Mouse (Mus musculus): ENCODE results near the gene Higd1a.
A peak's percentile ranks its signal among the peaks of the same experiment; 100 is the strongest.

Higd1a gene

DNA sequence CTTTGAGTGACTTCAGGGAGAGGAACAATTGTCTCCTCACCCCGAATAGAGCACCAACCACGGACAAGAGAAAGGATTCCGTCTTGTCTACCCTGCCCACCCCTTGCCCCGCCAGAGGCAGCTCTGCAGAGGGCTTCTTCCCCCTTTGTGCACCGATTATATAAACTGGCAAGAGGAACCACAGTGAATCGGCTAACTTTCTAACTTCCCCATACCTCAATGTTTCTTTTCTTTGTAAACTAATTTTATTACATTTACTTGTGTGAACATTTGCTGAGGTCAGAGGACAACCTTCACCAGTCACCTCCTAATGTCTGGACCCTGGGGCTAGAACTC, at the start of gene Higd1a:
TSS of gene Higd1a (minus strand) at position 210 of the 336 bp plus-strand sequence.
- no peak for DNase-seq

DNA sequence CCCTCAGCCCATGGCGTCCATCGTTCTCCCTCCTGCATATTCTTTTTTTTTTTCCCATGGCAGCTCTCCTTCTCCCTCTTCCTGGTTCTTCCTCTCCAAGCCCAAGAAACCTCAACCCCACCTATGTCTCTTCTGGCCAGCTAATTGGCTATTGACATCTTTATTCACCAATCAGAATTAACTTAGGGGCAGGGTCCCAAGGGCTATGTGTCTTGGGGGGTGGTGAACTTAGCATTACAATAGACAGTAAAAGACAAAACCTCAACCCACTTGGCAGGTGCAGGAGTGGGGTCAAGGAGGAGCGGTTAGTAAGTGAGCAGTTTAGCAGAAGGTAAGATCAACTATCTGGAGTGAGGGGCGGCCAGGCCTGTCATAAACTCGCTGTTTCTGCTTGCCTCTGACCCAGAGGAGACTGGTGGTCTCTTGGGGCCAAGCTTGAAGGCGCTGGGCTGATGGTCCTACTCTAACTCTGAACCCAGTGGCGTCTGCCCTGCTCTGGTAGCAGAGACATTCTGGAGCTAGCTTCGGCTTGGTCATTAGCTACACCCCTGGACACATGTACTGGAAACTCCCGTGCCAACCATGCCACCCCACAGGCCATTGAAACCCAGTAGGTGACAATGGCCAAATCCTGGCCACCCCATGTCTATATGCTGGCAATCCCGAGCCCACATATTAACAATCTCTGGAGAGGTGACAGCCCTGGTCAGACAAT, 49.4 kb upstream of the Higd1a start:
- no peak for DNase-seq

DNA sequence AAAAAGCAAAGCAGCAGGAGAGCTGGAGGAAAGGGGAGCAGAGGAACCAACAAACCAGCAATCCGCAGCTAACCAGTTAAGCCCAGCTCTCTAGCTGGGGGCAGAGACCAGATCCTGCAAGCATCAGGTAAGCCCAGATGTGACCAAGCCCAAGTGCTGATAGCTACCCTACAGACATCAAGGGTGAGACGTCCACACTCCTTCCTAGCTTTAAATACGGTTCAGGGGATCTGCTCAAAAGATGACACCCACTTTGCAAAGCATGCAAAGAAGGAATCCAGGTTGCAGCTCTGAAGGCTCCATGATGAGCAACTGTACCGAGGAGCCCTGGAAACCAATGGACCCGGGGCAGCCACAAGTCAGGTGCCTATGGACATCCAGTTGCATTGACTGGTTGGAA, 48.3 kb upstream of the Higd1a start:
- no peak for DNase-seq

DNA sequence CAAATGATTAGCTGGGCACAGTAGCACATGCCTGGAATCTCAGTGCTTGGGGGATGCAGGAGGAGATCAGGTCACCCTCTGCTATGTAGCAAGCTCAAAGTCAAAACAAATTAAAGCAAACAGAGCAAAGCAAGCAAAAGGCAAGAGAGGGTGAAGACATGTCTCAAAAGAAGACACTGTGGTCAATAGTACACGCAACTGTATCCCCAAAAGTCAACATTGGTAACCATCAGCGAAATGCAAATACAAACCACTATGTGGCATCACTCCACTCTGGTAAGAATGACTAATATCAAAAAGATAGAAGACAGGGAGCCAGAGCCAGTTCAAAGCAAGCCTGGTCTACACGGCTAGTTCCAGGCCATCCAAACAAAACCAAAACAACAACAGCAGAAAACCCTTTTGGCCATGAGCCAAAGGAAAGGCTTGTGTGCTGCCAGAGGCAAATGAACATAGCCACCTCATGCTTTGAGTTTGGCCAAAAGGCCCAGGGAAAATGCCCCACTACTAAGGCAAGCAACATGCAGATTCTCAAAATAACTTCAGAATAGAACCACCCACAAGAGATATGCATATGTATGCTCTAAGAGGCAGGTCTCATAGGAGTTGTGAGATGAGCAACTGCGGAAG, 47.5 kb upstream of the Higd1a start:
- DNase-seq, result no peak

DNA sequence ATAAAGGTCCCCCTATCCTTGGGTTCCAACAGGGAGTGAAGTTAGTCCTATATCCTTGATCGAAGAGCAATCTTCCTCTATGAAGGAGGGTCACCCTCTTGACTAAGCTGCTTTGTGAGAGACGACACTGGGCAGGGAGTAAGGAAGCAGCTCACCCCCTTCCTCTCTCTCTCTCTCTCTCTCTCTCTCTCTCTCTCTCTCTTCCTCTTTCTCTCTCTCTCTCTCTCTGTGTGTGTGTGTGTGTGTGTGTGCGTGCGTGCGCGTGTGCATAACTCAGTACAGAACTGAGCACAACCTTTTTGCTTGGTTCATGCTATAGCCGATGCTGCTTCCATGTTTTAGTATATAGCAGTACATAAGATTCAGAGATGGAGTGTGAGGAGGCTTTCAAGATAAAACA, 46.8 kb upstream of the Higd1a start:
- no peak for DNase-seq

DNA sequence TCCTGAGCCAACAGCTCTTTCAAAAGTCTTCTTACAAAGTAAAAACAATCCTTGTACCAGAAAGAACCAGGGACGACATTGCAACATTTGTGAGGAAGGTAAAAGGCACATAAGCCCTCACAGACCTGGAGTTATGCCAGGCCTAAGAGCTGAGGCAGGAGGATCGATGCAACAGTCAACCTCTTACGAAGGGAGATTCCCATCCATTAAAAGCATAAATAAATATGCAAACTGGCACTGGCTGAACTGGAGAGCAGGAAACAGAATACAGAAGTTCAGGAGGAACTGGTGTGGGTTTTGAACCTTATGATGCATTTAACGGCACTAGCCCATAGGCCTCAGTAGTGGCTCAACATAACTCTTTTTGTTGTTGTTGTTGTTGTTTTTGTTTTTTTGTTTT, 46.2 kb upstream of the Higd1a start:
- no peak for DNase-seq

DNA sequence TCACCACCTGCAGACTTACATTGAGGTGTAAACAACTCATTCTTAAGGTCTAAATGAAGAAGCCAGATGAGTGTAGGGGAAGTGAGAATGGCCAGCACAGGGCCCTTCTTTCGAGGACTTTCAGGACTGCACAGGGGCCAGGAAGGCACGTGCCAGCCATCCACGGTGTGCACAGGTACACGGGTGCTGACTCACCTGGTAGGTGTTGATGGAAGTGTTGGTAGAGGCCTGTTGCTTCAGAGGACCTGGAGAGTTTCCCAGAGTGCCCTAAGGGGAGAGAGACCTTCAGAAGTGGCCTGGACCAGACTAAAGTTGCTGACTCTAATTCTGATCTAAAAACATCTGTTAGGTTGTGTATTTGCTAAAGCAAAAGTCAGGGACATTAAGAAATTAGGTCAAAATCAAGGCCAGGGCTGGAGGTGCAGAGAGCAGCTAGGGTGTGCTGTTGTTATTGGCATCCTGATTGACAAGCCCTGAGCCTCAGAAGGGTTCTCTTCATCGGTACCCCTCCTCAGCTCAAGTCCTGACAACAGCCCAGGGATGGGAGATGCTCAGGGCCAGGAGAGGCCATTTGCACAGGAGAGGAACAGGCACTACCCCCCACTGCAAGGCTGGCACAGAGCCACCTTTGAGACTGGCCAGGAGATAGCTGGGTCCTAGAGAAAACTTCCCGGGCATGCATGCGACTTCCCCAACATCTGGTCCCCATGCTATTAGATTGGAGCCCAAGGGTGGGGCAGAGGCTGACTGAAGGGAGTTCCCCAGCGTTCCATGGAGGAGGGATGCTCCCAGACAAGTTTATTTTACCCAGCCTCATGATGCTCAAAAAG, 45.5 kb upstream of the Higd1a start:
- no peak for DNase-seq

DNA sequence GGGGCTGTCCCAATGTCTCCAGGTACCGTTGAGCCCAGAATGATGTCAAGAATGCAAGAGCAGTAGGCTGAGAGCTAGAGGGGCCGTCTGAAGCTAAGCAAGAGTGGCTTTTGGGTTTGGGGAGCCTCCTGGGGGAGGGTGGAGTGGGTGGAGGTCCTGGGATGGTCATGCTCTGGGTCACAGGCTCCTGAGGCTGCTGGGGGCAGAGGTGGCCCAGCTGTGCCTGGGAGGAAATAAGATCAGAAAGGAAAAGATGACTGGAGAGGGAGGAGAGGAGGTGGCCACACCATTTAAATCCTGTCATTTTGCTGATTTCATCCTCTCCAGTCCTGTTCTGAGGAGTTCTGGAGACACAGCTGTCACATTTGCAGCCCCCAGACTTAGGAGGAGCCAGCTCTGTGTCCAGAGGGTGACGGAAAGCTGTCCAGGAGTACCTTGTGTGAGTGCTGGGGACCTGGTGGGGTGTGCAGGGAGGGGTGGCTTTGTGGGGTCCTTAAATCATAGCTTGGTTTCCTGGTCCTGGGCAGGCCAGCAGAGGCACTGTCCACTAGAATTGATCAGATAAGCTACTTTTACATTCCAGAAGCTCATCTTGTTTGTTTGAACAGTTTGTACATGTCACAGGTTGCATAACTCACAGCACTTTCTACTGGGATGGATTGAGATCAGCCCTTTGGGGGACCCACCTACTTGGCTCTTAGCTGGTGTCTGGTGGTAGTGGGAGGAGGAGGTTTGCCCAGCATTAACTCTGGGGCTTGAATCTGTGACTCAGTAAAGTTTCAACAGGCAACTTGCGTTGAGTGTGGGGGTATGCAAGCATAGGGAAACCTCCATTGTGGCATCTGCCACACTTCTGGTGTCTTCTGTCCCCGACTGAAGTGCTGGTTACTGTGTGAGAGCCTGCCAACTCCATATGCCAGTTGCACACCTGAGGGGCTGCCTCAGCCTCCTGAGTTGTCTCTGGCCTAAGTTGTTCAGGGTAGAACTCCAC, 43.8 kb upstream of the Higd1a start:
- no peak for DNase-seq

DNA sequence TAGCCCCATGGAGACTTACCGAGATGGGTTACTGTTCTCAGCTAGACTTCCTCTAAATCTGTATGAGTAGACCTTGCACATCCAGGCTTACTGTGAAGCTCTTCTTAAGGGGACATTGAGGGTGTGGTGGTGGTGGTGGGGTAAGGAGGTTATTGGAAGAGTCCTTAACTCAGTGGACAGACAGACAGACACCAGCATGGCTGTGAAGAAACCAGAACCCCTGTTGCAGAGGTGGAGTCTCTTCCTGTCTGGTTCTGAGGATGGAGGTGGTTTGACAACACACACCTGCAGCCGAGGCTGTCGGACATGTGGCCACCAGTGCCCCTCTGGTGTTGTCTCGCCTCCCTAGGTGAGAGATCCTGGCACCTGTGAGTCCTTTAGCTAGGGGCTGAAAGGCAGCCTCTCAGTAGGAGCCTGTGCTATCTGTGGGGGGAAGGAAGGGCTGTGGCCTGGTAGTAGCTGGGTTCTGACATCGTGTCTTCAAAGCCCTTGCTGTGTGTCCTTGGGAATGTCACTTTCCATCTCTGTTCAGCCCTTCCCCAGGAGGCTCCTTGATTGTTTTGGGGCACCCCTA, 42.2 kb upstream of the Higd1a start:
- no peak for DNase-seq

DNA sequence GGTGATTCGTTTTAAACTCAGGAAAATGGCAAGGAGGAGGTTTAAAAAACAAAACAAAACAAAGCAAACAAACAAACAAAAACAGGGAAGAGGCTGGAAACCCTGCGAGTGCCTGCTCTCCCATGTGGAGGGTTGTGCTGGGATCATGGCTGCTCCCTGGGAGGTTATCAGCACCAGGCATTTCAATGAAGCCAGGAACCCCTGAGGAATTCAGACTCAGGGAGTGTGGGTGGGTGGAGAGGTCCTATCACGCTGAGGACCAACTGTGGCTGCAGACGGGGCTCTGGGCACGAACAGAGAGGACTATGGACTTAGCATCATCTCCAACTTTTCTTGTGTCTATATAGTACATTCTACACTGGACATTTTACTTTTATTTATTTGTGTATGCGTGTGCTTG, 41.1 kb upstream of the Higd1a start:
- no peak for DNase-seq

DNA sequence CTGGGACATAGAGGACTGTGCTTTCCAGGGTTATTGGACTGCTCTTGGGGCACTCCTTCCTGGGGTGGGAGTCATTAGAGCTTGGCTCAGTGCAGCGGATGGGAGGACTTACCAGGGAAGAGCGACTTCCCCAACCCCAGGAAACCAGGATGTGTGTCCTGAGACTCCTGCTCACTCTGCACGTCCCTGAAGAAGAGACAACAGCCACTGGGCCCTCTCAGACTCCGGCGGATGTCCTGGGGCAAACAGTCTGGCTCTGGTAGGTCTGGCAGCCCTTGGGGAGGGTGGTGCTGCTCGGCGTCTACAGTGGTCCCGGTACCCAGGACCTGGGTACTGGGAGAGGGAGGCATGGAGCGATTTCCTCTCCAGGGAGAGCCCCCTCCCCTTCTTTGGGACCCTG, 40.1 kb upstream of the Higd1a start, which contains the start of gene Ackr2:
TSS of gene Ackr2 (plus strand) at position 111 of the 400 bp plus-strand sequence.
- no peak for DNase-seq

DNA sequence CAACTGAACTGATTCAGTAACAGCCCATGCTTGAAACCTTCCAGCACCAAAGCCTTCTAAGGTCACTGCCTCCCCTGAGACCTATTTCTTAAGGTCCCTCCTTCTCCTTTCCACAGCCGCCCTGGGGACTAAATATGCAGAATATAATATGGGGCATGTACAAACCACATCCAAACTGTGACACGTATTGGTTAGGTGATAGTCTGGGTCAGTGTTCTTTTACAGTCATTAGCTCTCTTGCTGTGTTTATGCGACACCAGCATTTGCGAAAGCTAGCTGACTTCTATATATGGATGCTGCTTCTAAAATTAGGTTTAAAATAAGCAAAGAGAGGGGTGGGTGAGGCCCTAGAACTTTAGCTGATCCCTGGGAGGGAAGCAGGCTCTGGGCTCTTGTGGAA, 38.7 kb upstream of the Higd1a start:
- DNase-seq, result no peak

DNA sequence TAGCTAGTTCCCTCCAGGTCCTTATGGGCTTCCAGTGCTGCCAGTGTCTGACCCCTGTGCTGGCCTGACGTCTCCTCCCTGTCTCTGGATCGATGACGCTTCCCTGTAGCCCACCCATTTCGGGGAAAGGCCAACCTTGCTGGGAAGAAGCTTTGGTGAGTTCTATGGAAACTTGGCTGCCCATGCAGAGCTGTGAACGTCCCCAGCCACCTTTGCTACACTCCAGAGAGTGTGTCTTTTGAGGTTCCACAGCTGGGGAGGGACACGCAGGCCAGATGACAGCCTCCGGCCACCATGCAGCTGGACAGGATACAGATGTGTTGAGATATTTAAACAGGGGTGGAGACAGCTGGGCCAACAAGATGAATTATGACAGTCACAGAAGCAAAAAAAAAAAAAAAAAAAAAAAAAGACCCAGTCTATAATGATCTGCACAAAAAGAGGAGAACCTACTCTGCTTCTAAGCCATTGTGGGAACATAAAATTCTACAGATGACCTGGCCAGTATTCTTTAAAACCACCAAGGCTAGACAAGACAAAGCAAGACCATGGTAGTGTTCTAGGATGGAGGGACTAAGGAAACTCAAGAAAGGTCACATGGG, 37.3 kb upstream of the Higd1a start:
- DNase-seq, result no peak

DNA sequence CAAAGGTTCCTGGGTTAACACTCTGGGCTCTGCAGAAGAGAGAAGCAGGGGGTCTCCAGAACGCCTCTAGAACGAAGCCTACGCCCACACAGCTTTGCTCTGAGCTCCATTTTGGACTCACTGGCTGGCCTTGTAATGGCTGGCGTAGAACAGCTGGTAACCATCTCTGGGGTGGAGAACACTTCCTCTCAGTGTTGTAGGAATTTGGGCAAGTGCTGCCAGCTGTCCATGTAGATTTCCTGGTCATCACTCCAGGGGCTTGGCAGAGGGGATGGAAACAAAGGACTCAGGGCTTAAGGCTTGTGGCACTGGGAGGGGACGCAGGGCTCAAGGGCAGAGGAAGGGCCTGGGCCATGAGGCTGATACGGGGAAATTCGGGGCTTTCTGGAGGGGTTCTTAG, 36.3 kb upstream of the Higd1a start:
- DNase-seq, result no peak

DNA sequence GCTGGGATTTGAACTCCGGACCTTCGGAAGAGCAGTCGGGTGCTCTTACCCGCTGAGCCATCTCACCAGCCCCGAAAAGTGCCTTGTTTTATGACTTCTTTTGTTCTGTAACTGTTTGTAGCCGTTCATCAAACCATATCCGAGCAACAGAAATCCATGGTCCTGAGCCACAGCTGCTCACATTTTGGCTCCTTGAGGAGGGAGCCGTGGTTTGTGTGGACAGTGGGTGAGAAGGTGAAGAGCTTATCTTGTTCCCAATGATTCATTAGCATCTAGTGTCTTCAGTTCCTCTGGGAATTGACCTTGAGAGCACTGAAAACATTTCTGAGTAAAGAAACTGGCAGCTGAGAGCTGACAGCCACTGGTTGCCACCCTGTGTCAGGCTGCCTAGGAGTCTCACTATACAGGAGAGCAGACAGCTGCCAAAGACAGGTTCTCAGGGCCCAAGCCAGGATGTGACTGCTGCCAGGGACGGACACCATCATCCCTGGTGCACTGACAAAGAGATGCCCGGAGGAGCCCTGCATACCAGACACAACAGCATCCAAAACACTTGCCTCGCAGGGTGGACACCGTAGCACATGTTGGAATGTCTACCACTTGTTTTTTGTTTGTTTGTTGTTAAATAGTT, 34.0 kb upstream of the Higd1a start:
- DNase-seq, result no peak

DNA sequence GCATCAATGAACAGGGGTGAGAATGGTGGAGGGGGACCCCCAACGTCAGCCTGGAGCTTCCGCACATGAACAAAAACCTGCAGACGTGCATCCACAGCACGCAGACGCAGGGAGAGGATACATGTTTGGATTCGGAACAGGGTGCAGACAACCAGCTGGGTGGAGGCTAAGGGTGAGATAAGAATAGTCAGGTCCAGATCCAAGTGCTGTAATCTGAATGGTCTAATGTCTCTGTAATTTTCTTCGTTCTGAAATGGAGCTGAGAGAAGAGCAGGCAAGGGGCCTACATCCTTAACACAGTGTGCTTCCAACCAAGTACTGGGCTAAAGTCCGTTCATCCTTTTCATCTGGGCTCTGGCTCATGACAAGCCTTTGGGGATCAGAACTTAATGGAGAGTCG, 33.1 kb upstream of the Higd1a start:
- DNase-seq, result no peak

DNA sequence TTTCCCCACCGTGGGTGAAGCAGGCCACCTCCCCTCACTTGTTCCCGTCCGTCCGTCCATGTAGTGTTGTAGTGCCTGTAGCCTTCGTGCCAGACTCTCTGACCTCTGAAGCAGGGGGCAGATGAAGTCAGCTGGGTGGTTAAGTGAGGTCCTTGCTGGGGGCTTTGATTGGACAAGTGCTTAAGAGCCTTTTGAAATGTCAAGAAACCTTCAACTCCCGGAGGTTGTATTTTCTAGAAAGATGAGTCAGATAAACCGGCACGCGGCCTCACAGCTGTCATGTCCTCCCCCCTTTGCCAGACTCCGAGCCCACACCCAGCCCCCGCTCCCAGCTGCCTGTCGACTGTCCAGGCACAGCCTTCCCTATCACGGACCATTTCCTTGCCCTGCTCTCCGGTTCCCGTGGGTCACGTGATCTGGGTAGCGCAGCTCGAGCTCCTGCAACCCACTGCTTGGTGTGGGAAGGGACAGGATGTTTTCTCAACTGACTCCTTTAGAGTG, 32.3 kb upstream of the Higd1a start:
- DNase-seq, result peak; percentile 60

DNA sequence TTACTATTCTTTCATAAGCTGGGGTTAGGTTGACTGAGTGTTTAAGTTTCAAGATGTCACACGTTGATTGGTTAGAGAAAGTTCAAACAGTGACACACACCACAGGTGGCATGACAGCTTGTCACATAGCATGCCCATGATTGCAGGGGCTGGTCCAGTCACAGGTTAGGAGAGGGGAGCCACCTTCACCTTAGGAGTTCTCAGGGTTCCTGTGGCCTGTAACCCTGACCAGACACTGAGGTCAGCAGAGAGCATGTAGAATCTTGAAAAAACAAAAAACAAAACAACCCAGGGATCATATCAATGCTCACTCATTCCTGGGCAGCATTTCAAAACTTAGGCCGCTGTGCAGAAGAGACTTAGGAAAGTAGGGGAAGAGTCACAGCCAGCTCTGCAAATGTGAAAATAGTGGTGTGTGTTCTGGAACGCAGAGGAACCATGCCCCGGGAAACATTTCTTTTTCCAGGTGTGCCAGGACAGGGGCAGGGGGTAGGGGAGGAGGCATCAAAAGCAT, 31.8 kb upstream of the Higd1a start:
- no peak for DNase-seq

DNA sequence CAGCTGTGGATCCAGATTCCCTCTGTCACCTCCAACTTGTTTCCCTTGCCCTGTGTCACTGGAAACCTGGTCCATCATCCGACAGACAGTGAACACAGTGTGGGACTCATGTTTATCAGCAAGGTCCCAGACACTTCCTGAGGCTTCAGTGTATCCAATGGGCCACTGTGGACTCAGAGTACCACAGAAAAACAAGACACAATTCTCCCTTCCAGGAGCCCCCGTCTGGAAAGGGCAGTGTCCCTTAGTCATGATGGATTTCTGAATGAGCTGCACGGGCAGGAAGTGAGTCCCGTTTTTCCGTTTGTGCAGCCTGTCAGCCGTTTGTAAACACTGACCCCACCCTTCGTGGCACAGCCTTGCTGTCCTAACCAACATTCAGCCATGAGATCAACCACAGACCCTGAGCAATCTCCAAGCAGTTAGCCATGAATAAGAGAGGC, 23.9 kb upstream of the Higd1a start:
- DNase-seq, result no peak

DNA sequence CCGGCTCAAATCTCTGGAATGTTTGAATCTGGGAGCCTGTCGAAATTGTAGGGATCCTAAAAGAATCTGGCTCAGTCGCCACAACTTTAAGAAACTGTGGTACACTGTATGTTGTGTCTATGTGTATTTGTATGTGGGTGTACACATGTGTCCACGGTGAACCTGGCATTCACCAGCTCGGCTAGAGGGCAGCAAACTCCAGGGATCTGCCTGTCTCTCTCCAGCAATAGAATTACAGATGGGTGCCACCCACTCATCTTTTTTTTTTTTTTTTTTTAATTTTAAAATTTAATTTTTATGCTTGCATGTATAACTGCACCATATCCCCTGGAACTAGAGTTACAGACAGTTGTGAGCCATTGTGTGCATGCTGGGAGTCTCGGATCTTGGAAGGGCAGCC, 23.1 kb upstream of the Higd1a start:
- DNase-seq, result no peak

DNA sequence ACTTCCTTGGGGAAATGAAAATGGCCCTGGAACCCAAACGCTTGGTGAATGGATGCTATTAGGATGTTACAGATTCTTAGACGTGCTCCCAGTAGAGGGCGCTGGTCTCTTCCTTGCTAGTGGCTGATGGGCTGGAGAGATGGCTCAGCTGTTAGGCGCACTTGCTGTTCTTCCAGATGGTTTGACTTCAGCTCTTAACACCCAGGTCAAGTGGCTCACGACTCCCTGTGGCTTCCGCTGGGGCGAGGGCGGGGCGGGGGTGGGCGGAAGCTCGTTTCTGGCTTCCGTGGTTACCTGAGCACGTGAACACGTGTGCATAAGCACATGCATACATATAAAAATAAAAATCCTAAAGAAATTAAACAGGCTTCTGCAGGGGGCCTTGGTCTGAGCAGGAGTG, 22.7 kb upstream of the Higd1a start:
- DNase-seq, result peak; percentile 86

Measured in retina, postnatal 1 day (tissue).